Mouse (Mus musculus): ENCODE data around the gene Senp3.
"Not testable (repeated sequence)": the region's sequence is repeated elsewhere in the genome, so short reads cannot be mapped to it uniquely, and the experiment has no call there.

The Senp3 gene

GRCm38 (mm10) chr11:69681314-69682208, at the start of gene Senp3:
TSS of gene Senp3 (minus strand) at chr11:69682084.
- DNase-seq = peak; percentile 97 to 98

- DNase-seq = not testable (repeated sequence)
These were observed 49.5 kb upstream of the Senp3 start for GRCm38 (mm10) chr11:69731408-69731807.

- peak; percentile 51 to 75 for DNase-seq
These were observed 47.2 kb upstream of the Senp3 start for GRCm38 (mm10) chr11:69729063-69729462.

- no peak for DNase-seq
These were observed 44.1 kb upstream of the Senp3 start for GRCm38 (mm10) chr11:69725951-69726350.

- DNase-seq = no peak
These were observed 41.2 kb upstream of the Senp3 start for GRCm38 (mm10) chr11:69723074-69723473.

- no peak for DNase-seq
These were observed 39.0 kb upstream of the Senp3 start for GRCm38 (mm10) chr11:69720852-69721251.

GRCm38 (mm10) chr11:69719423-69719822, 37.5 kb upstream of the Senp3 start:
- no peak for DNase-seq

- no peak for DNase-seq
These were observed 36.8 kb upstream of the Senp3 start for GRCm38 (mm10) chr11:69718661-69719060.

GRCm38 (mm10) chr11:69716953-69717352, 35.1 kb upstream of the Senp3 start:
- DNase-seq = no peak

- DNase-seq = no peak
These were observed 34.0 kb upstream of the Senp3 start for GRCm38 (mm10) chr11:69715929-69716328.

- DNase-seq = peak; percentile 30 to 57
These were observed 33.6 kb upstream of the Senp3 start for GRCm38 (mm10) chr11:69715482-69715881.

- no peak for DNase-seq
These were observed 32.9 kb upstream of the Senp3 start for GRCm38 (mm10) chr11:69714636-69715329.

GRCm38 (mm10) chr11:69712954-69713672, 31.2 kb upstream of the Senp3 start:
- no peak for DNase-seq

GRCm38 (mm10) chr11:69711082-69711481, 29.2 kb upstream of the Senp3 start:
- DNase-seq = no peak

- DNase-seq = no peak
These were observed 28.6 kb upstream of the Senp3 start for GRCm38 (mm10) chr11:69710470-69710869.

- DNase-seq = peak; percentile 31 to 38
These were observed 27.9 kb upstream of the Senp3 start for GRCm38 (mm10) chr11:69709554-69710446.

GRCm38 (mm10) chr11:69708614-69709265, 26.9 kb upstream of the Senp3 start:
- DNase-seq = peak; percentile 36 to 49

- no peak for DNase-seq
These were observed 26.0 kb upstream of the Senp3 start for GRCm38 (mm10) chr11:69707873-69708381.

GRCm38 (mm10) chr11:69707480-69707847, 25.6 kb upstream of the Senp3 start:
- no peak for DNase-seq

GRCm38 (mm10) chr11:69706775-69707479, 25.0 kb upstream of the Senp3 start:
- peak; percentile 98 for DNase-seq

- no peak for DNase-seq
These were observed 22.7 kb upstream of the Senp3 start for GRCm38 (mm10) chr11:69704613-69705010.
